Mouse (Mus musculus) cortical plate, adult 2 months (tissue): Measurements from ENCODE around the gene Cnot3.
A peak's percentile ranks its signal among the peaks of the same experiment; 100 is the strongest.

ENCODE experiments used
- CTCF ChIP-seq: fragments of 200-500 bp; IDR thresholded peaks from 2 replicates; pipeline ENCODE4 v1.5.1; 2011; ENCODE audit warnings: mild to moderate bottlenecking, control low read depth, low read length; ENCODE audit not compliant: insufficient read depth; ENCODE audit errors: extremely low read depth
- POLR2A ChIP-seq: fragments of 200-500 bp; IDR thresholded peaks from 2 replicates; pipeline ENCODE4 v1.6.1; 2011; ENCODE audit warnings: mild to moderate bottlenecking, low read length, control low read depth; ENCODE audit not compliant: insufficient read depth; ENCODE audit errors: extremely low read depth

DNA sequence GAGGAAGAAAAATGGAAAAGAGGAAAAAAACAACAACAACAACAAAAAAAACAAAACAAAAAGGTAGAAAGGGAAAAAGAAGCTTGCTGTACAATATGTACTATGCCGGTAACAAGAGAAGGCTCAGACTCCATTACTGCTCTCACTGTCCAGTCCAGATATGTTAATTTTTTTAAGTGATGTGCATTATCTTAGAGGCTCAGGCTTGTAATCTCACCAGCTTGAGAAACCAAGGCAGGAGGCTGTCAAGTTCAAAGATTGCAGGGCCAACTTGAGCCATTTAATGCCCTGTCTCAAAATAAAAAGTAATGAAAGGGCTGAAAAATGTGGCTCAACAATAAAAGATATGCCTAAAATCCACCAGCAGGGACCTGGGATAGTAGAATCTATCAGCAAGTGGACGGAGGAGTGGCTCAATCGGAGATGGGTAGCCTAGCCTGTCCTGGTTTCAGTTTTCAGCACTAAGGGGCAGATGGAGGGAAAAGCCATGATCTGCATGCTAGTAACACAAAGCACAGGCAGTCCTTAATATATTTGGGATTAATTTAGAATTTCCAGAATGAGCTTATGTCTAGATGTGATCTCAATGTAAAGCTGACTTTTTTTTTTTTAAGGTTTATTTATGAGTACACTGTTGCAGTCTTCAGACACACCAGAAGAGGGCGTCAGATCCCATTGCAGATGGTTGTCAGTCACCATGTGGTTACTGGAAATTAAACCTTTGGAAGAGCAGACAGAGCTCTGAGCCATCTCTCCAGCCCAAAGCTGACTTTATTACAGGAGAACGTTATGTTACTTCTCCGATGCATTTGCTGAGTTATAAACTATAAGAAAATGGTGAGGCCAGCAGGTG, 28.5 kb upstream of the Cnot3 start:
- no peak for TF ChIP-seq POLR2A
- TF ChIP-seq CTCF = peak; percentile 48
